Mouse (Mus musculus) liver, embryonic 14.5 days (tissue): ENCODE results near the gene Klk1b24. TPM values are rescaled to one million over a fixed set of nuclear protein-coding genes. Genes with fewer than 3 reads are reported as not detected.
"Not testable (repeated sequence)": the region's sequence is repeated elsewhere in the genome, so short reads cannot be mapped to it uniquely, and the experiment has no call there.

Source experiments
- ATAC-seq: fragments of 200-750 bp; cut with Nextera tagmentation; 2 replicates; pipeline ENCODE4 v1.8.0; 2017; ENCODE audit warnings: moderate number of reproducible peaks, mild to moderate bottlenecking, moderate library complexity; ENCODE audit not compliant: insufficient read depth
- DNase-seq, 3 experiments: peaks; one replicate each; pipeline ENCODE4 v3.0.0-alpha.2; 2012 to 2013; ENCODE audit warnings: low read depth in 3 of 3, low spot score in 3 of 3
- H3K27ac ChIP-seq: fragments of 300-500 bp; sonication (generic); 2 replicates; pipeline ENCODE4 v1.5.1; 2014; ENCODE audit warnings: moderate library complexity, mild to moderate bottlenecking, control low read depth, inconsistent platforms
- H3K27me3 ChIP-seq: fragments of 300-500 bp; sonication (generic); 2 replicates; pipeline ENCODE4 v1.6.1; 2014; ENCODE audit warnings: mild to moderate bottlenecking, low read length, moderate library complexity; ENCODE audit not compliant: control insufficient read depth, insufficient read depth
- H3K36me3 ChIP-seq: fragments of 300-500 bp; sonication (generic); replicated peaks from 2 replicates; pipeline ENCODE4 v1.6.1; 2014; ENCODE audit warnings: low read depth; ENCODE audit not compliant: control insufficient read depth, insufficient read depth
- H3K4me1 ChIP-seq, 2 experiments: fragments of 200-500 bp in 1 of 2; fragments of 300-500 bp in 1 of 2; sonication (generic) in 1 of 2; replicated peaks; 2 replicates each; pipeline ENCODE4 v1.6.1; 2012 to 2014; ENCODE audit warnings: antibody characterized with exemption in 1 of 2, inconsistent platforms in 1 of 2, low read length in 1 of 2; ENCODE audit not compliant: control insufficient read depth in 2 of 2, insufficient read depth in 2 of 2
- H3K4me2 ChIP-seq: fragments of 300-500 bp; sonication (generic); 2 replicates; pipeline ENCODE4 v1.6.1; 2014; ENCODE audit warnings: low read depth, mild to moderate bottlenecking, control low read depth, moderate library complexity
- H3K4me3 ChIP-seq, 2 experiments: fragments of 200-500 bp in 1 of 2; fragments of 300-500 bp in 1 of 2; sonication (generic) in 1 of 2; 2 replicates each; pipeline ENCODE4 v1.5.1; 2012 to 2014; ENCODE audit warnings: low read depth in 2 of 2, low read length in 2 of 2, mild to moderate bottlenecking in 2 of 2, control low read depth in 1 of 2, inconsistent platforms in 1 of 2, moderate library complexity in 1 of 2; ENCODE audit not compliant: insufficient read depth in 1 of 2
- H3K9ac ChIP-seq: fragments of 300-500 bp; sonication (generic); replicated peaks from 2 replicates; pipeline ENCODE4 v1.6.1; 2014; ENCODE audit warnings: mild to moderate bottlenecking, control low read depth, moderate library complexity
- H3K9me3 ChIP-seq: fragments of 300-500 bp; sonication (generic); 2 replicates; pipeline ENCODE4 v1.6.1; 2016; ENCODE audit warnings: low read length, mixed read lengths; ENCODE audit not compliant: control insufficient read depth
- CTCF ChIP-seq: IDR thresholded peaks from 2 replicates; pipeline ENCODE4 v1.5.1; 2016; ENCODE audit warnings: antibody characterized with exemption, low read depth, control low read depth
- EP300 ChIP-seq: IDR thresholded peaks from 2 replicates; pipeline ENCODE4 v1.6.1; 2016; ENCODE audit warnings: antibody characterized with exemption, low read depth
- WGBS: fragments of 180-500 bp; shearing (Covaris S2); extraction: QIAGEN DNeasy Blood & Tissue Kit; methylation state at CpG from one replicate; pipeline ENCODE4 v1.1.7; 2014; ENCODE audit not compliant: insufficient replicate concordance; 5-methylcytosine and 5-hydroxymethylcytosine counted together
- polyA plus RNA-seq, 2 experiments: library from polyadenylated mRNA; depleted of rRNA in 1 of 2; stranded (reverse) in 1 of 2; unstranded in 1 of 2; fragments of >200 nt; fragmentation: Nextera tagmentation in 1 of 2; extraction: Ambion mirVana in 1 of 2; gene quantifications; 2 replicates each; pipeline versions ENCODE4 v1.2.1 to v1.2.3; 2012 to 2014

Gene Klk1b24
- polyA plus RNA-seq (2012; rRNA removed) (0.08 TPM in 1 of 2 replicates, not detected in the other), polyA plus RNA-seq (2014; fragmentation: Nextera tagmentation; extraction: Ambion mirVana) (not detected in 2 replicates)

- not testable (repeated sequence) for H3K27me3 ChIP-seq, H3K4me2 ChIP-seq, DNase-seq, H3K27ac ChIP-seq, H3K9ac ChIP-seq, H3K4me1 ChIP-seq, H3K4me3 ChIP-seq, H3K36me3 ChIP-seq, ATAC-seq, H3K9me3 ChIP-seq
Observed at GRCm38 (mm10) chr7:44187936-44188335, at the start of gene Klk1b24. Gene Klk1b24, plus strand, starts transcription at chr7:44188236.

- TF ChIP-seq CTCF (no peak), EP300 (no peak)
- DNase-seq: no peak
- H3K4me2 ChIP-seq: no peak overlapping the region
- ATAC-seq: no peak
- H3K9me3 ChIP-seq: no peaks in the 10 kb centered on the region
- H3K27ac ChIP-seq: no peak overlapping the region
- no peak overlapping the region for H3K9ac ChIP-seq
- H3K27me3 ChIP-seq: no peaks in the 10 kb centered on the region
- no peak overlapping the region for H3K4me3 ChIP-seq
- WGBS: 61% methylated on average over 9 of the region's 9 CpGs
- no peaks in the 10 kb centered on the region for H3K4me1 ChIP-seq
- no peaks in the 10 kb centered on the region for H3K36me3 ChIP-seq
Observed at GRCm38 (mm10) chr7:44179299-44180045, 8.6 kb upstream of the Klk1b24 start.

- 49% methylated on average over 8 of the region's 8 CpGs for WGBS
- DNase-seq, H3K4me3 ChIP-seq, ATAC-seq, H3K9me3 ChIP-seq, H3K9ac ChIP-seq, H3K4me2 ChIP-seq, H3K27me3 ChIP-seq, H3K36me3 ChIP-seq, H3K4me1 ChIP-seq, H3K27ac ChIP-seq: not testable (repeated sequence)
Observed at GRCm38 (mm10) chr7:44186516-44186915, 1.5 kb upstream of the Klk1b24 start.

- H3K36me3 ChIP-seq, H3K9ac ChIP-seq, H3K27ac ChIP-seq, H3K4me2 ChIP-seq, ATAC-seq, H3K4me1 ChIP-seq, DNase-seq, H3K27me3 ChIP-seq, H3K9me3 ChIP-seq, H3K4me3 ChIP-seq: not testable (repeated sequence)
- WGBS: 85% methylated on average over 1 of the region's 1 CpGs
Observed at GRCm38 (mm10) chr7:44193466-44193865, 5.4 kb downstream of the Klk1b24 start.

- ATAC-seq (no peak), DNase-seq (no peak)
- WGBS: 28% methylated on average over 3 of the region's 3 CpGs
- TF ChIP-seq EP300 (no peak), CTCF (no peak)
- Histone ChIP-seq H3K4me3 (no peak within 1 kb of the TSS), H3K27ac (no peak within 1 kb of the TSS), H3K4me2 (no peak within 1 kb of the TSS), H3K27me3 (no peaks in the 10 kb centered on the region), H3K9ac (no peak within 1 kb of the TSS), H3K36me3 (no peaks in the 10 kb centered on the region), H3K4me1 (no peaks in the 10 kb centered on the region), H3K9me3 (no peaks in the 10 kb centered on the region)
Observed at GRCm38 (mm10) chr7:44197891-44198290, 9.9 kb downstream of the Klk1b24 start, which contains the start of gene Klk1b3. Gene Klk1b3, plus strand, starts transcription at chr7:44198191.

GRCm38 (mm10) chr7:44207135-44207534 lies 19.1 kb downstream of the Klk1b24 start, which contains the start of gene Klk1b4:
Gene Klk1b4, plus strand, starts transcription at chr7:44207435.
- not testable (repeated sequence) for H3K36me3 ChIP-seq, H3K4me3 ChIP-seq, H3K4me2 ChIP-seq, H3K4me1 ChIP-seq, DNase-seq, H3K9me3 ChIP-seq, ATAC-seq, H3K27me3 ChIP-seq, H3K9ac ChIP-seq, H3K27ac ChIP-seq
- WGBS: 16% methylated on average over 3 of the region's 3 CpGs
